Mouse (Mus musculus) myocyte (in vitro differentiated cells): ENCODE measurements around the gene Farsa. TPM values are rescaled to one million over a fixed set of nuclear protein-coding genes. Genes with fewer than 3 reads are reported as not detected.

Experiments
- H3K27me3 ChIP-seq: one replicate; pipeline ENCODE4 v1.6.1; 2011; ENCODE audit not compliant: control insufficient read depth, insufficient read depth, insufficient read length
- H3K36me3 ChIP-seq: one replicate; pipeline ENCODE4 v1.6.1; 2011; ENCODE audit not compliant: control insufficient read depth, insufficient read depth
- H3K4me2 ChIP-seq: one replicate; pipeline ENCODE4 v1.6.1; 2011; ENCODE audit warnings: low read depth, control low read depth
- H3K4me3 ChIP-seq: one replicate; pipeline ENCODE4 v1.5.1; 2011; ENCODE audit warnings: mild to moderate bottlenecking, control low read depth, moderate library complexity
- H3K79me2 ChIP-seq: one replicate; pipeline ENCODE4 v1.6.1; 2011; ENCODE audit not compliant: control insufficient read depth, insufficient read depth
- H3ac ChIP-seq: one replicate; pipeline ENCODE4 v1.6.1; 2011; ENCODE audit not compliant: control insufficient read depth, insufficient read length
- CEBPB ChIP-seq: IDR thresholded peaks from 2 replicates; pipeline ENCODE4 v1.6.1; 2011; ENCODE audit warnings: mild to moderate bottlenecking, moderate library complexity; ENCODE audit not compliant: poor library complexity, insufficient read depth, severe bottlenecking
- E2F4 ChIP-seq: IDR thresholded peaks from one replicate; pipeline ENCODE4 v1.6.1; 2011; ENCODE audit warnings: mild to moderate bottlenecking, control low read depth, moderate library complexity; ENCODE audit not compliant: insufficient read depth
- MAX ChIP-seq: IDR thresholded peaks from one replicate; pipeline ENCODE4 v1.6.1; 2011; ENCODE audit warnings: low read depth, mild to moderate bottlenecking, control low read depth
- MYOD1 ChIP-seq, 3 experiments: IDR thresholded peaks; one replicate each; pipeline ENCODE4 v1.6.1; 2011; ENCODE audit warnings: control low read depth in 2 of 3, low read depth in 2 of 3, mild to moderate bottlenecking in 2 of 3, moderate library complexity in 1 of 3; ENCODE audit not compliant: insufficient read length in 2 of 3, control insufficient read depth in 1 of 3
- MYOG ChIP-seq, 3 experiments: IDR thresholded peaks; one replicate each; pipeline ENCODE4 v1.6.1; 2011; ENCODE audit warnings: control low read depth in 2 of 3, low read depth in 2 of 3, mild to moderate bottlenecking in 2 of 3; ENCODE audit not compliant: insufficient read length in 2 of 3, control insufficient read depth in 1 of 3, insufficient read depth in 1 of 3
- POLR2A ChIP-seq: IDR thresholded peaks from one replicate; pipeline ENCODE4 v1.6.1; 2011; ENCODE audit warnings: low read depth, mild to moderate bottlenecking, control low read depth, moderate library complexity; ENCODE audit not compliant: insufficient read length
- POLR2AphosphoS2 ChIP-seq: IDR thresholded peaks from one replicate; pipeline ENCODE4 v1.6.1; 2011; ENCODE audit warnings: low read depth, control low read depth; ENCODE audit not compliant: insufficient read length
- REST ChIP-seq: IDR thresholded peaks from one replicate; pipeline ENCODE4 v1.6.1; 2011; ENCODE audit warnings: mild to moderate bottlenecking, control low read depth, moderate library complexity; ENCODE audit not compliant: insufficient read depth, insufficient read length
- SRF ChIP-seq: IDR thresholded peaks from one replicate; pipeline ENCODE4 v1.6.1; 2011; ENCODE audit warnings: low read depth; ENCODE audit not compliant: control insufficient read depth, insufficient read length
- TCF12 ChIP-seq: IDR thresholded peaks from one replicate; pipeline ENCODE4 v1.6.1; 2011; ENCODE audit warnings: mild to moderate bottlenecking, control low read depth; ENCODE audit not compliant: poor library complexity, insufficient read depth, severe bottlenecking
- TCF3 ChIP-seq: IDR thresholded peaks from one replicate; pipeline ENCODE4 v1.6.1; 2011; ENCODE audit warnings: low read depth, control low read depth; ENCODE audit not compliant: insufficient read length
- USF1 ChIP-seq: IDR thresholded peaks from one replicate; pipeline ENCODE4 v1.6.1; 2011; ENCODE audit warnings: low read depth, mild to moderate bottlenecking, control low read depth, moderate library complexity
- polyA plus RNA-seq: library from polyadenylated mRNA; unstranded; fragments of >200 nt; fragmentation: generic; extraction: Trizol; gene quantifications from one replicate; pipeline ENCODE4 v1.2.1, GENCODE M21; 2012; ENCODE audit warnings: missing spikeins

Gene Farsa
- polyA plus RNA-seq, 1 experiment = 73.3 TPM

GRCm38 (mm10) chr8:84832034-84832717 lies 24.6 kb upstream of the Farsa start:
- H3K4me2 ChIP-seq = peak overlapping the region; percentile 68
- H3K4me3 ChIP-seq = peak overlapping the region; percentile 79
- H3K36me3 ChIP-seq = peaks cover 25% of the 10 kb centered on the region
- peak overlapping the region; percentile 95 for H3ac ChIP-seq
- TF ChIP-seq POLR2A (peak; percentile 76), TCF3 (no peak), TCF12 (no peak), REST (no peak), CEBPB (no peak), MYOG (IDR thresholded peaks at IDR 0.05; ENCODE audit: control insufficient read depth in 1 of 3, insufficient read depth in 1 of 3, insufficient read length in 2 of 3, low read depth in 2 of 3) (peak in 2 of 3 experiments; percentile 62 to 70), USF1 (no peak), MAX (no peak), POLR2AphosphoS2 (peak; percentile 91), MYOD1 (IDR thresholded peaks at IDR 0.05; ENCODE audit: control insufficient read depth in 1 of 3, insufficient read length in 2 of 3, low read depth in 2 of 3) (peak in 2 of 3 experiments; percentile 15 to 24), E2F4 (no peak), SRF (no peak)
- H3K27me3 ChIP-seq = no peaks in the 10 kb centered on the region
- H3K79me2 ChIP-seq = peaks cover 9% of the 10 kb centered on the region

DNA sequence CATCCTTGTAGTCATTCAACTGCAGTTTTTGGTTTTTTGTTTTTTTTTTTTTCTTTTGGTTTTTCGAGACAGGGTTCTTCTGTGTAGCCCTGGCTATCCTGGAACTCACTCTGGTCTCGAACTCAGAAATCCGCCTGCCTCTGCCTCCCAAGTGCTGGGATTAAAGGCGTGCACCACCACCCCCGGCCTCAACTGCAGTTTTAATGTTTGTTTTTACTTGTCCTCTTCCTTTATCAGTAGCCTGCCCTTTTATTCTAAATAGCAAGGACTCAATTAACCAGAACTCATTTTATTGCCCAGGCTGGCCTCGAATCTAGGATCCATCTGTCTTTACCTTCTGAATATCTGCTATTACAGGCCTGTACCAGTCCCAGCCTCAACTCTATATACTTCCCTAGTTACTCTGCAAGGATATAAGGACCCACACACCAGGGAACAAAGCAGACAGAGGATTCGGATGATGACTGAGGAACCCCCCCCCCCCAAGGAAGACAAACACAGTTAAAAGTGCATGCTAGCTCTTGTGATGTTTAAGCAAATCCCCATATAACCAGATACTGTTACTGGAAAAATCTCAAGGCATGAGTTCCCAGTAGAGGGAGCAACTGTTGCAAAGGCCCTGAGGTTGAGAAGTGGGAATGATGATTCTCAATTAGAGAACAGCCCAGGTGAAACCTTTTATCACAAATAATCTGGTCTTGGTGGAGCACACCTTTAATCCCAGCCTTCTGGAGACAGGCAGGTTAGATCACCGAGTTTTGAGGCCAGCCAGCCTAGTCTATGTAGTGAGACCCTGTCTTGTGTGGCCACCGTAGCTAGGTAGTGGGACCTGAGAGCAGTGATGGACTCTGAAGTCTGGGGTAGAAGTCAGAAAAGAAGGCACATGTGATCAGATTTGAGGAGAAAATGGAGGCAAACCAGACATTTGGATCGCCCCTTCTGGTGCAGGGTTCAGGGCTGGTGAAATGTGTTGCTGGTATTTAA lies 23.7 kb upstream of the Farsa start:
- TF ChIP-seq POLR2A = no peak
- TF ChIP-seq MAX = no peak
- no peak for TF ChIP-seq TCF3
- TF ChIP-seq USF1 = no peak
- no peak for TF ChIP-seq E2F4
- no peak for TF ChIP-seq SRF
- no peak for TF ChIP-seq TCF12
- no peak for TF ChIP-seq POLR2AphosphoS2
- TF ChIP-seq REST = no peak
- TF ChIP-seq MYOG (IDR thresholded peaks at IDR 0.05; ENCODE audit: control insufficient read depth in 1 of 3, insufficient read depth in 1 of 3, insufficient read length in 2 of 3, low read depth in 2 of 3) = no peak
- TF ChIP-seq CEBPB = no peak
- no peak for TF ChIP-seq MYOD1 (IDR thresholded peaks at IDR 0.05; ENCODE audit: control insufficient read depth in 1 of 3, insufficient read length in 2 of 3, low read depth in 2 of 3)
- Histone ChIP-seq H3K27me3 (no peaks in the 10 kb centered on the region), H3K4me3 (peak overlapping the region; percentile 79), H3K4me2 (peak overlapping the region; percentile 68), H3ac (peak overlapping the region; percentile 95), H3K36me3 (peaks cover 28% of the 10 kb centered on the region), H3K79me2 (peaks cover 9% of the 10 kb centered on the region)

GRCm38 (mm10) chr8:84834002-84834865 lies 22.6 kb upstream of the Farsa start:
- peaks cover 32% of the 10 kb centered on the region for H3K36me3 ChIP-seq
- TF ChIP-seq CEBPB (no peak), TCF12 (no peak)
- no peak overlapping the region for H3K4me2 ChIP-seq
- H3K79me2 ChIP-seq = peaks cover 15% of the 10 kb centered on the region
- H3K4me3 ChIP-seq = no peak overlapping the region
- no peak overlapping the region for H3ac ChIP-seq
- no peaks in the 10 kb centered on the region for H3K27me3 ChIP-seq

DNA sequence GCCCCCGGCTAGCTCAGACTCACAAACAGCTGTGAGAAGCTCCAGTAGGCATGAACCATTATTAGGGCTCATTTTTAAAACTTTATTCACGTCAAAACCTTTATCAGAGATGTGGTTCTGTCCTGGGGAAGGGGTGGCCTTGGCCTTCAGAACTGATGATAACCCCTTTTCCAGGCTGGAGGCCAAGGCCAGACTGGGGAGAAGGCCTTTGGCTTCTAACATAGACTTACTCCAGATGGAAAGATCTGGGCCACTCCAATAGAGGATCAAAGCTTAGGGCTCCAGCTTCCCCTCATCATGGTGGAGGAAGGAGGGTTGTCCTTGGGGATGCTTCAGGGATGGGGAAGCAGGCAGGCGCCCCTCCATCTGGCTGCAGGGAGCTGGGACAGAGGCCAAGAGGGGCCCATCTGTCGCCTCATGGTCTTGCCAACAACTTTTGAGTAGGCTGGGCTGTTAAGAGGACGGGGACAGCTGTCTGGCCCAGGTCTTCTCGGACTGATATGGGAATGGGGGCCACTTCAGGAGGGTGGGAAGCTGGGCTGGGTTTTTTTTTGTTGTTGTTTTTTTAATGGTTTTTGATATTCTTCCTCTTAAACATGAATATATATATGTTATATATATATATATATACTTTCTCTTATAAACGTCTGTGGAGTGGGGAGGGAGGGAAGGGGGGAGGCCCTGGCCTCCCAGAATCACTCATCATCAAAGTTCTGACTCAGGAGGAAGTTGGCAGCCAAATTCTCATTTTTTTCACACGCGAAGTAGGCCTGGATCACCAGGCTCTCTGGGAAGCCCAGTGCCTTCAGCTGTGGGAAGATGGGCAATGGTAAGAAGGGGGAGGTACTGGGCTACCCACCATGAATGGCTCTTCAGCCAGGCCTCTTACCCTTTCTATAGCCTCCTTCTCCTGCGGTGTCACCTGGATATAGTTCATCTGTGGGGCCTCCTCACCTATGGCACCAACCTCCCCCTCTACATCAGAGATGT lies 21.6 kb upstream of the Farsa start:
- Histone ChIP-seq H3ac (no peak overlapping the region), H3K4me2 (no peak overlapping the region), H3K79me2 (peaks cover 24% of the 10 kb centered on the region), H3K36me3 (peaks cover 32% of the 10 kb centered on the region), H3K27me3 (no peaks in the 10 kb centered on the region), H3K4me3 (no peak overlapping the region)
- TF ChIP-seq POLR2AphosphoS2 = peak; percentile 10
- no peak for TF ChIP-seq TCF3
- peak in 2 of 3 experiments; percentile 69 to 78 for TF ChIP-seq MYOD1 (IDR thresholded peaks at IDR 0.05; ENCODE audit: control insufficient read depth in 1 of 3, insufficient read length in 2 of 3, low read depth in 2 of 3)
- no peak for TF ChIP-seq CEBPB
- no peak for TF ChIP-seq E2F4
- no peak for TF ChIP-seq MAX
- peak; percentile 11 to 76 (median 47) for TF ChIP-seq MYOG (IDR thresholded peaks at IDR 0.05; ENCODE audit: control insufficient read depth in 1 of 3, insufficient read depth in 1 of 3, insufficient read length in 2 of 3, low read depth in 2 of 3)
- TF ChIP-seq POLR2A = no peak
- no peak for TF ChIP-seq SRF
